Mouse (Mus musculus) intestine, postnatal 0 days (tissue): Measurements from ENCODE around the gene Stac2. TPM values are rescaled to one million over a fixed set of nuclear protein-coding genes. Genes with fewer than 3 reads are reported as not detected.

ENCODE experiments used
- ATAC-seq: fragments of 200-750 bp; cut with Nextera tagmentation; 2 replicates; pipeline ENCODE4 v1.8.0; 2017; ENCODE audit warnings: mild to moderate bottlenecking, moderate TSS enrichment, moderate library complexity
- H3K27ac ChIP-seq: fragments of 300-500 bp; sonication (generic); 2 replicates; pipeline ENCODE4 v1.5.1; 2014; ENCODE audit warnings: mild to moderate bottlenecking, low read depth, low read length, moderate library complexity
- H3K27me3 ChIP-seq: fragments of 300-500 bp; sonication (generic); replicated peaks from 2 replicates; pipeline ENCODE4 v1.6.1; 2014; ENCODE audit warnings: low read length, mixed read lengths; ENCODE audit not compliant: control insufficient read depth, insufficient read depth
- H3K36me3 ChIP-seq: fragments of 300-500 bp; sonication (generic); 2 replicates; pipeline ENCODE4 v1.6.1; 2014; ENCODE audit warnings: mild to moderate bottlenecking, moderate library complexity; ENCODE audit not compliant: control insufficient read depth, insufficient read depth
- H3K4me1 ChIP-seq: fragments of 300-500 bp; sonication (generic); replicated peaks from 2 replicates; pipeline ENCODE4 v1.6.1; 2014; ENCODE audit warnings: antibody characterized with exemption, low read length, mixed read lengths; ENCODE audit not compliant: control insufficient read depth, insufficient read depth
- H3K4me2 ChIP-seq: fragments of 300-500 bp; sonication (generic); replicated peaks from 2 replicates; pipeline ENCODE4 v1.6.1; 2014; ENCODE audit warnings: low read depth, mild to moderate bottlenecking, moderate library complexity
- H3K4me3 ChIP-seq: fragments of 300-500 bp; sonication (generic); 2 replicates; pipeline ENCODE4 v1.5.1; 2014; ENCODE audit warnings: low read depth, low read length
- H3K9ac ChIP-seq: fragments of 300-500 bp; sonication (generic); 2 replicates; pipeline ENCODE4 v1.6.1; 2014; ENCODE audit warnings: mild to moderate bottlenecking, low read depth, low read length
- H3K9me3 ChIP-seq: fragments of 300-500 bp; sonication (generic); 2 replicates; pipeline ENCODE4 v1.6.1; 2016; ENCODE audit warnings: mixed run types; ENCODE audit not compliant: control insufficient read depth
- CTCF ChIP-seq: sonication (generic); IDR thresholded peaks from 2 replicates; pipeline ENCODE4 v1.5.1; 2016; ENCODE audit warnings: low read depth, mild to moderate bottlenecking, control low read depth, antibody characterized with exemption, moderate library complexity
- WGBS: fragments of 180-500 bp; shearing (Covaris S2); extraction: QIAGEN DNeasy Blood & Tissue Kit; methylation state at CpG from one replicate; pipeline ENCODE4 v1.1.7; 2014; 5-methylcytosine and 5-hydroxymethylcytosine counted together
- polyA plus RNA-seq: library from polyadenylated mRNA; unstranded; fragments of >200 nt; fragmentation: Nextera tagmentation; extraction: Ambion mirVana; gene quantifications from 2 replicates; pipeline ENCODE4 v1.2.1, GENCODE M21; 2015

Stac2 gene
- polyA plus RNA-seq, 1 experiment from 2014 or later = 0.13 TPM

- WGBS = 55% methylated on average over 17 of the region's 17 CpGs
- H3K4me2 ChIP-seq = peak overlapping the region; percentile 52
- ATAC-seq = no peak
- no peaks in the 10 kb centered on the region for H3K36me3 ChIP-seq
- no peak overlapping the region for H3K27ac ChIP-seq
- no peaks in the 10 kb centered on the region for H3K9me3 ChIP-seq
- H3K27me3 ChIP-seq = peaks cover 15% of the 10 kb centered on the region; the same call in 1 of the 2 replicates
- H3K9ac ChIP-seq = no peak overlapping the region
- 0 out of 2 replicates have a peak, but pooled peaks cover 3% of the 10 kb centered on the region for H3K4me1 ChIP-seq
- no peak for TF ChIP-seq CTCF
- peak overlapping the region; percentile 14; the same call in 1 of the 2 replicates for H3K4me3 ChIP-seq
Observed at GRCm38 (mm10) chr11:98003171-98003671, 50.0 kb downstream of the Stac2 start.

GRCm38 (mm10) chr11:98002627-98003026, 50.6 kb downstream of the Stac2 start:
- Histone ChIP-seq H3K36me3 (no peaks in the 10 kb centered on the region), H3K27ac (no peak overlapping the region), H3K9ac (no peak overlapping the region), H3K9me3 (no peaks in the 10 kb centered on the region), H3K27me3 (peaks cover 15% of the 10 kb centered on the region; the same call in 1 of the 2 replicates), H3K4me3 (peak overlapping the region; percentile 14; the same call in 1 of the 2 replicates), H3K4me1 (0 out of 2 replicates have a peak, but pooled peaks cover 3% of the 10 kb centered on the region), H3K4me2 (peak overlapping the region; percentile 52)
- 0 out of 2 replicates have a peak, but pooled peaks have one; percentile 3 for ATAC-seq
- WGBS = 27% methylated on average over 12 of the region's 12 CpGs
- TF ChIP-seq CTCF = peak; percentile 80

DNA sequence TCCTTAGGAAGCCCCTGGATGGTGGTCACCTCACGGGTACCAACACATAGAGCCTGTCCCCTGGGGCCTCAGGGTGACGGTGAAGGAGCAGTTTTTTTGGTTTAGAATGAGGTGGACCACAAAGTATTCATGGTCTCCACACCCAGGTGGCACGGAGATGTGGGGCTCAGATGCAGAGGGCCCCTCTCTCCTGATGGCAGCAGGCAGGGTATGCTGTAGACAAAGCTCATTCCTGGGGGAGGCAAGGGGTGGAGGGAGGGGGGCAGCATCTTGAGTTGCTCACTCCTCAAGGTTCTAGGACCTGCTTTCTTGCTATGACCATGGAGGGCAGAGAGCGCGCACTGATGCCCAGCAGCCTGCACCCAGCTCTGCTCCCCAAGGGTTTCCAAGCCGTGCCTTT, 51.3 kb downstream of the Stac2 start:
- Histone ChIP-seq H3K9ac (no peak overlapping the region), H3K4me2 (no peak overlapping the region), H3K4me3 (no peak overlapping the region), H3K4me1 (0 out of 2 replicates have a peak, but pooled peaks cover 3% of the 10 kb centered on the region), H3K27me3 (peaks cover 15% of the 10 kb centered on the region; the same call in 1 of the 2 replicates), H3K9me3 (no peaks in the 10 kb centered on the region), H3K27ac (no peak overlapping the region), H3K36me3 (no peaks in the 10 kb centered on the region)
- no peak for ATAC-seq
- no peak for TF ChIP-seq CTCF
- 74% methylated on average over 6 of the region's 6 CpGs for WGBS

GRCm38 (mm10) chr11:98001351-98001824, 51.9 kb downstream of the Stac2 start:
- TF ChIP-seq CTCF = no peak
- WGBS = 28% methylated on average over 11 of the region's 11 CpGs

GRCm38 (mm10) chr11:98000378-98001140, 52.7 kb downstream of the Stac2 start:
- no peaks in the 10 kb centered on the region for H3K36me3 ChIP-seq
- H3K4me3 ChIP-seq = no peak overlapping the region
- peaks cover 15% of the 10 kb centered on the region for H3K27me3 ChIP-seq
- H3K9me3 ChIP-seq = no peaks in the 10 kb centered on the region
- no peak overlapping the region for H3K4me2 ChIP-seq
- no peak for TF ChIP-seq CTCF
- no peak for ATAC-seq
- no peak overlapping the region for H3K9ac ChIP-seq
- H3K4me1 ChIP-seq = 0 out of 2 replicates have a peak, but pooled peaks cover 3% of the 10 kb centered on the region
- 36% methylated on average over 7 of the region's 7 CpGs for WGBS
- no peak overlapping the region for H3K27ac ChIP-seq

More at GRCm38 (mm10) chr11:98001351-98001824, 51.9 kb downstream of the Stac2 start:
- ATAC-seq = no peak
- Histone ChIP-seq H3K27ac (no peak overlapping the region), H3K4me3 (no peak overlapping the region), H3K36me3 (no peaks in the 10 kb centered on the region), H3K4me1 (0 out of 2 replicates have a peak, but pooled peaks cover 3% of the 10 kb centered on the region), H3K9ac (no peak overlapping the region), H3K4me2 (no peak overlapping the region), H3K9me3 (no peaks in the 10 kb centered on the region), H3K27me3 (peaks cover 15% of the 10 kb centered on the region; the same call in 1 of the 2 replicates)

DNA sequence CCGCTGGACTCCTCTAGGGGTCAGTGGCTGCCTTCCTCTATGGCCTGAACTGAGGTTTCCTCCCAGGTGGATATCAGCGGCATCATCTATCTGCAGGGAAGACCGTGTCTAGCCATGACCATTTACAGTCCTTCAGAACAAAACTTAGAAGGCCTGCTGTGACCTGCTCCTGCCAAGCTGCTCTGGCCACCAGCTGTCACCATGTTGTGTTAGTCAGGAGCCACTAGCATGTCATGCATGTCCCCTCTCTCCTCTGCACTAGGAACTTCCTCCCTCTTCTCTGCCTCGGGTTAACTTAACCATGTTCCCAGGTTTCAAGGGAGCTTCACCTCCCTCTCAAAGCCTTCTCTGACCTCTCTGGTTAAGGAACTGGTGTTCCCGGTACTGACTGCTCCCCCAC, 53.5 kb downstream of the Stac2 start:
- Histone ChIP-seq H3K9me3 (no peaks in the 10 kb centered on the region), H3K27ac (no peak overlapping the region), H3K4me3 (no peak overlapping the region), H3K4me2 (no peak overlapping the region), H3K27me3 (peaks cover 15% of the 10 kb centered on the region), H3K36me3 (no peaks in the 10 kb centered on the region), H3K4me1 (peaks cover 7% of the 10 kb centered on the region; the same call in 1 of the 2 replicates), H3K9ac (no peak overlapping the region)
- WGBS = 59% methylated on average over 5 of the region's 5 CpGs
- no peak for TF ChIP-seq CTCF
- ATAC-seq = no peak
